Mouse (Mus musculus) erythroblast, embryonic 14.5 days (primary cell): ENCODE data around the gene Cnga3.

Experiments
- GATA1 ChIP-seq: IDR thresholded peaks from 2 replicates; pipeline ENCODE4 v1.6.1; 2012; ENCODE audit warnings: low read length, inconsistent platforms, mixed read lengths
- TAL1 ChIP-seq: IDR thresholded peaks from 3 replicates; pipeline ENCODE4 v1.6.1; 2012; ENCODE audit warnings: low read length, inconsistent platforms, mixed read lengths

GRCm38 (mm10) chr1:37194607-37195006, 19.6 kb upstream of the Cnga3 start:
- TF ChIP-seq GATA1: no peak
- no peak for TF ChIP-seq TAL1
